Mouse (Mus musculus): ENCODE measurements around the gene Mcrip1.

DNA sequence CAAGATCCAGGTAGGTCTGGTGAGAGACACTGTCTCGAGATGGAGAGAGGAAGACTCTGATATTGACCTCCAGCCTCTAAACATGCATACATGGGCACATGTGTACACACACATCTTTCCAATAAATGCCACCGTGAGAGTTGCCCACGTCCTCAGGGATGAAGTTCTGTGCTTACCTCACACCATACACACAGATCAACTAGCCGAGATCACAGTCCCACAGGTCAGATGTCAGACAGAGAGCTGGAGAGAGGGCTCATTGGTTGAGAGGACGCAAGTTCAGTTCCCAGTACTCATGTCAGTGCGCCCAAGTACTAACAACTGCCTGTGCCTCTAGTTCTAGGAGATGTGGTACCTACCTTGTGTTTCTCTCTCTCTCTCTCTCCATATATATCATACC, 48.5 kb downstream of the Mcrip1 start:
- no peak for TF ChIP-seq CTCF (IDR thresholded peaks at IDR 0.05; ENCODE audit: extremely low read depth, insufficient read depth, insufficient read length, insufficient replicate concordance)
- no peak for TF ChIP-seq POLR2A (IDR thresholded peaks at IDR 0.05; ENCODE audit: low read depth, low read length)
